Mouse (Mus musculus) layer of hippocampus, adult 11-12 months (tissue): ENCODE results near the gene L3mbtl2.

Experiments used
- DNase-seq: peaks from one replicate; pipeline ENCODE4 v3.0.0; 2022; ENCODE audit warnings: low spot score

Gene L3mbtl2

GRCm38 (mm10) chr15:81708991-81709390 is 45.3 kb downstream of the L3mbtl2 start:
- no peak for DNase-seq

GRCm38 (mm10) chr15:81709686-81710085 is 46.0 kb downstream of the L3mbtl2 start:
- no peak for DNase-seq

GRCm38 (mm10) chr15:81710801-81711200 is 47.1 kb downstream of the L3mbtl2 start:
- no peak for DNase-seq

GRCm38 (mm10) chr15:81713742-81714141 is 50.1 kb downstream of the L3mbtl2 start:
- no peak for DNase-seq

- peak; percentile 45 for DNase-seq
Observed at GRCm38 (mm10) chr15:81718336-81719138, 54.8 kb downstream of the L3mbtl2 start.

- DNase-seq = no peak
Observed at GRCm38 (mm10) chr15:81719139-81719531, 55.4 kb downstream of the L3mbtl2 start.

GRCm38 (mm10) chr15:81722361-81722760 is 58.7 kb downstream of the L3mbtl2 start:
- no peak for DNase-seq

- DNase-seq = no peak
Observed at GRCm38 (mm10) chr15:81723653-81724052, 60.0 kb downstream of the L3mbtl2 start.

GRCm38 (mm10) chr15:81725965-81726364 is 62.3 kb downstream of the L3mbtl2 start:
- DNase-seq = no peak

GRCm38 (mm10) chr15:81729241-81729791 is 65.6 kb downstream of the L3mbtl2 start:
- peak; percentile 39 for DNase-seq

GRCm38 (mm10) chr15:81729792-81730635 is 66.3 kb downstream of the L3mbtl2 start:
- DNase-seq = peak; percentile 99

- DNase-seq = no peak
Observed at GRCm38 (mm10) chr15:81735075-81735474, 71.4 kb downstream of the L3mbtl2 start.
